Mouse (Mus musculus): Measurements from ENCODE around the gene Lamb3.

- TF ChIP-seq CTCF (IDR thresholded peaks at IDR 0.05; ENCODE audit: low read depth, low read length) (no peak), TAL1 (conservative IDR thresholded peaks at IDR 0.05; ENCODE audit: low read depth, low read length) (no peak), POLR2AphosphoS5 (IDR thresholded peaks at IDR 0.05; ENCODE audit: insufficient replicate concordance, low read depth, low read length) (no peak), GATA1 (IDR thresholded peaks at IDR 0.05; ENCODE audit: borderline replicate concordance, low read length) (no peak)
These were observed 72.0 kb downstream of the Lamb3 start for GRCm38 (mm10) chr1:193279492-193279891.

All from G1E (cell line).